Mouse (Mus musculus) stomach, postnatal 0 days (tissue): Measurements from ENCODE around the gene Sgms1. TPM values are rescaled to one million over a fixed set of nuclear protein-coding genes. Genes with fewer than 3 reads are reported as not detected.

Experiments used
- ATAC-seq: fragments of 200-750 bp; cut with Nextera tagmentation; 2 replicates; pipeline ENCODE4 v1.8.0; 2017; ENCODE audit not compliant: low FRiP score, low TSS enrichment
- DNase-seq: peaks from one replicate; pipeline ENCODE4 v3.0.0-alpha.2; 2016; ENCODE audit warnings: low spot score
- H3K27ac ChIP-seq: fragments of 300-500 bp; sonication (generic); replicated peaks from 2 replicates; pipeline ENCODE4 v1.5.1; 2014; ENCODE audit warnings: mild to moderate bottlenecking, control low read depth
- H3K27me3 ChIP-seq: fragments of 300-500 bp; sonication (generic); 2 replicates; pipeline ENCODE4 v1.6.1; 2014; ENCODE audit warnings: low read length; ENCODE audit not compliant: control insufficient read depth, insufficient read depth
- H3K36me3 ChIP-seq: fragments of 300-500 bp; sonication (generic); 2 replicates; pipeline ENCODE4 v1.6.1; 2014; ENCODE audit warnings: low read length, mixed read lengths; ENCODE audit not compliant: control insufficient read depth, insufficient read depth
- H3K4me1 ChIP-seq: fragments of 300-500 bp; sonication (generic); replicated peaks from 2 replicates; pipeline ENCODE4 v1.6.1; 2014; ENCODE audit warnings: antibody characterized with exemption; ENCODE audit not compliant: control insufficient read depth, insufficient read depth
- H3K4me2 ChIP-seq: fragments of 300-500 bp; sonication (generic); replicated peaks from 2 replicates; pipeline ENCODE4 v1.6.1; 2014; ENCODE audit warnings: low read depth, mild to moderate bottlenecking, control low read depth, moderate library complexity
- H3K4me3 ChIP-seq: fragments of 300-500 bp; sonication (generic); 2 replicates; pipeline ENCODE4 v1.5.1; 2014; ENCODE audit warnings: low read depth, low read length, control low read depth
- H3K9ac ChIP-seq: fragments of 300-500 bp; sonication (generic); 2 replicates; pipeline ENCODE4 v1.6.1; 2014; ENCODE audit warnings: mild to moderate bottlenecking, low read length, control low read depth, mixed read lengths
- H3K9me3 ChIP-seq: fragments of 300-500 bp; sonication (generic); 2 replicates; pipeline ENCODE4 v1.6.1; 2016; ENCODE audit warnings: low read length; ENCODE audit not compliant: control insufficient read depth
- CTCF ChIP-seq: IDR thresholded peaks from 2 replicates; pipeline ENCODE4 v1.5.1; 2016; ENCODE audit warnings: antibody characterized with exemption, low read depth, mild to moderate bottlenecking, moderate library complexity
- EP300 ChIP-seq: optimal IDR thresholded peaks from 2 replicates; pipeline ENCODE3; 2016; ENCODE audit warnings: antibody characterized with exemption
- WGBS: fragments of 180-500 bp; shearing (Covaris S2); extraction: QIAGEN DNeasy Blood & Tissue Kit; methylation state at CpG from one replicate; pipeline ENCODE4 v1.1.7; 2014; 5-methylcytosine and 5-hydroxymethylcytosine counted together
- polyA plus RNA-seq: library from polyadenylated mRNA; unstranded; fragments of >200 nt; fragmentation: Nextera tagmentation; extraction: Ambion mirVana; gene quantifications from 2 replicates; pipeline ENCODE4 v1.2.1, GENCODE M21; 2015

Gene Sgms1
- polyA plus RNA-seq, 1 experiment from 2014 or later, result 29.3 TPM

DNA sequence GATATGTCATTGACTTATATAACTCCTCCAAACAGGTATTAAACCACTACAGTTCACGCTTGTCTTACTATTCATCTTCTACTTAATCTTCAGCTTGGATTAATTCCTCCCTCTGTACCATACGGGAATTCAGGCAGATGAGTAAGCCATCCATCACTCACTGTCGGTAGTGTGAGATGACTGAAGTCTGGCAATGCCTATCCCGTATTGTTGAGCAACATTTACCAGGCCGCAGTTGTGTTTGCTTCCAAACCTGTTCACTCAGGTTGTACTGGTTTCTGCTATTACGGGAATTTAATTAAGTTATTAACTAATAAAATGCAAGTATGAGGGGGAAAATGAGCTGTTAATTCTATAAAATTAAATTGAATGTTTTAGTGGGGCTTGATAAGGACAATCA lies 199.6 kb downstream of the Sgms1 start:
- H3K4me1 ChIP-seq, result no peaks in the 10 kb centered on the region
- H3K9me3 ChIP-seq, result no peaks in the 10 kb centered on the region
- ATAC-seq (no peak), DNase-seq (no peak)
- H3K9ac ChIP-seq, result no peak overlapping the region
- H3K27ac ChIP-seq, result no peak overlapping the region; the same call in 1 of the 2 replicates
- WGBS, result 66% methylated on average over 6 of the region's 6 CpGs
- TF ChIP-seq EP300, result no peak
- no peak for TF ChIP-seq CTCF
- no peak overlapping the region for H3K4me2 ChIP-seq
- H3K36me3 ChIP-seq, result no peaks in the 10 kb centered on the region
- no peaks in the 10 kb centered on the region for H3K27me3 ChIP-seq
- H3K4me3 ChIP-seq, result no peak overlapping the region

DNA sequence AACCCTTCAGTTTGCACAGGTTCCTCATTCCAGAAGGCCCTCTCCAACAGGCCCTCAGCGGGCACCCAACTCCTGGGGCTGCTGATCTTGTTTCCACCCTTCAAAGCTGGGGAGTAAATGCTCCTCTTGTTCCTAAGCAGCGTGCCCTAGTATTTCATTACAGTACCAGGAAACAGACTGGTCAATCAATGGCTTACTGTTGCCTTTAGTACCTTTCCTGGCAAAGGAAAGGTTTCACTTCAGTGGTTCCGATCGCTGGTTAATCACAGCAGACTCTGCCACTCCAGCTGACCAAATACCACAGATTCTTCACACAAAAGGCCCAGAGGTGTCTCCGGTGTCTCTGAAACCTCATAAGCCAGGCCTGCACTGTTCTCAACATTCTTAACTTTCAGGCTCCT lies 200.5 kb downstream of the Sgms1 start:
- Histone ChIP-seq H3K9me3 (no peaks in the 10 kb centered on the region), H3K4me3 (no peak overlapping the region), H3K27ac (peak overlapping the region; percentile 25; the same call in 1 of the 2 replicates), H3K36me3 (no peaks in the 10 kb centered on the region), H3K4me1 (0 out of 2 replicates have a peak, but pooled peaks cover under 1% of the 10 kb centered on the region), H3K9ac (no peak overlapping the region), H3K4me2 (no peak overlapping the region), H3K27me3 (no peaks in the 10 kb centered on the region)
- peak; percentile 41 for ATAC-seq
- TF ChIP-seq EP300, result no peak
- no peak for TF ChIP-seq CTCF
- WGBS, result 66% methylated on average over 5 of the region's 5 CpGs
- DNase-seq, result no peak

DNA sequence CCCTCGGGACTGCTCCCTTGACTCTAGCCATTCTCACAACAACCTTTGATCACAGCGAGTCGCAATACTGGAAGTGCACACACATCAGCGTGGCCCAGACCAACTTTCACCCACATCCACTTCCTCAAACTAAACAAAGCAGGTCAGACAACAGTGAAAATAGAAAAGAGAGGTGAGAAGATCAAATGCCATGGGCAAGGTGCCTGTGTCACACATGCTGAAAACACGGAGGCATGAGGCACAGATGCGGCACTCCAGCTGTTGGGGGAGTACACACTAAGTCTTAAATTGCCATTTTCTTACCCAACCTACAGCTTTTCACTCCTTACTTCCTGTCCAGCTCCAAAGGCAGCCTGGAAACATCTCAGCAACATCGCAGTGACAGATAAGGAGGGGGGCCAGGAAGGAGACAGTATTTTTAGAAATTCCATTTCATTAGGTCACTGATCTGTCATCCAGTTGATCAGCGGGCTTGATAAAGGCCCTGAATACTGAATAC lies 202.9 kb downstream of the Sgms1 start:
- no peak overlapping the region for H3K4me3 ChIP-seq
- no peak overlapping the region for H3K9ac ChIP-seq
- peak overlapping the region; percentile 67 for H3K27ac ChIP-seq
- no peaks in the 10 kb centered on the region for H3K27me3 ChIP-seq
- ATAC-seq (peak; percentile 80), DNase-seq (peak; percentile 63)
- no peak overlapping the region for H3K4me2 ChIP-seq
- no peaks in the 10 kb centered on the region for H3K9me3 ChIP-seq
- TF ChIP-seq EP300 (no peak), CTCF (no peak)
- H3K36me3 ChIP-seq, result no peaks in the 10 kb centered on the region
- 57% methylated on average over 8 of the region's 8 CpGs for WGBS
- H3K4me1 ChIP-seq, result peaks cover 2% of the 10 kb centered on the region; the same call in 1 of the 2 replicates

DNA sequence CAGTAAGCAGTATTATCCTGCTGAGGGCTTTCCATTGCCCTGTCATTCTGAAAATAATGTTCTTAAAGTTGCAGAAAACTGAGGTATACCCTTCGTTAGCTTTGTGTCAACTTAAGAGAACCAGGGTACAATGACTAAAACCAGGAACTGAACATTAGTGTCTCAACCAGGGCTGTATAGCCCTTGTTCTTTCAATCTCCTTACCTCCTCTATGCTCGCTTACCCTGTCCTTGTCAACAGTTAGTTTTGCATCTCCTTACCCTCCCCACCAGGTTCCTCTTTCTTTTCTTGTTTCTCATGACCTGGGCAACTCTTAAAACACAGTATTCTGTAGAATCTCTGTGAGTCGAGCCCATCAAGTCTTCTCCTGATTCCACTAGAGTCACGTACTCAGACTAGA lies 206.5 kb downstream of the Sgms1 start:
- Histone ChIP-seq H3K9ac (no peak overlapping the region), H3K36me3 (no peaks in the 10 kb centered on the region), H3K4me2 (no peak overlapping the region), H3K4me3 (no peak overlapping the region), H3K9me3 (no peaks in the 10 kb centered on the region), H3K27me3 (no peaks in the 10 kb centered on the region), H3K27ac (no peak overlapping the region), H3K4me1 (peaks cover 16% of the 10 kb centered on the region)
- TF ChIP-seq EP300 (no peak), CTCF (no peak)
- ATAC-seq (no peak), DNase-seq (no peak)
- 86% methylated on average over 4 of the region's 4 CpGs for WGBS

DNA sequence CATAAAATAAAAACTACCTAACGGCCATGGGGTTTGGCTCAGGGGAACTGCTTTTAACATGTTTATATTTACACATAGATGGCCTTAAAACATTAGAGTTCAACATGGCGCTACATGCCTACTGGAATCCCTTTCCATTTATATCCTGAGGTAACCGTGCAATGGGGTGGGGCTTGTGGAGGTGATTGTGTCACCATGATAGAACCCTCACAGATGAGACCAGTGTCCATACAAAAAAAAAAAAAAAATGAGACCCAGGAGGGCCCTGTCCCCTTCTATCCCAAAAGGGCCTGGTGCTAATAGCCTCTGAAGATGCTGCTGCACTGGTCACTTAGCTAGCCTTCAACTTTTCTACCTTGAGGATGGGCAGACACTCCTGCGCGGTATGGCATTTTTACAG lies 207.0 kb downstream of the Sgms1 start:
- Histone ChIP-seq H3K27ac (peak overlapping the region; percentile 73), H3K4me1 (peaks cover 16% of the 10 kb centered on the region), H3K9me3 (no peaks in the 10 kb centered on the region), H3K4me2 (no peak overlapping the region), H3K4me3 (no peak overlapping the region), H3K36me3 (no peaks in the 10 kb centered on the region), H3K9ac (no peak overlapping the region), H3K27me3 (no peaks in the 10 kb centered on the region)
- 72% methylated on average over 5 of the region's 5 CpGs for WGBS
- DNase-seq (no peak), ATAC-seq (no peak)
- TF ChIP-seq CTCF, result no peak
- TF ChIP-seq EP300, result no peak

DNA sequence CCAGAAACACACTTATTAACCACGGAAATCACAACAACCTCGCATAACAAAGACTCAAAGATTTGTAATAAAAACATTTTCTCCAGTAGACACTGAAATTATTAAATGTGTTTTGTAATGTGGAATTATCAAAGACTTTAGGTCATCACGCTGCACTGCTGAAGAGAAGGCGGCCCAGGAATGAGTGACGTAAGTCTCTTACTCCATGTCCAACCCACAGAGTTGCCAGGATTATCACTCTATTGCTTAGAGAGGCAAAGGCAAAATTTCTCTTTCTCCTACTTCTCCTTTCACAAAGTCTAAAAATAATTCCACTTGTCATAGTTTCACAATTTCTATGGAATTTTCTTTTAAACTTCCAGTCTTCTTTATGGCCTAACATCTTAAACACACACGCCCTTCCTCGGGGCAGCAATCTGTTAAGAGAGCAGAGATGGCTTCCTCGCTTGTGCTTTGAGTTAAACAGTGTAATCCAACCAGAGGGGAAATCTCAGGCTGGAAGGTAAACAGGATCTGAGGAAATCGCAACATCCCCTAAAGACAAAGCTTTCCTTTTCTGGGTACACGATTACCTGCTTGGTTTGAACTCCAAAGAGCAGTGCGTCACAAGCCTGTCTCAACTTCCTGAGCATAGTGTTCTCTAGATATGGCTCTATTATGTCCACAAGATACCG lies 207.7 kb downstream of the Sgms1 start:
- no peaks in the 10 kb centered on the region for H3K9me3 ChIP-seq
- WGBS, result 47% methylated on average over 12 of the region's 12 CpGs
- no peak overlapping the region for H3K4me2 ChIP-seq
- TF ChIP-seq CTCF, result no peak
- no peak for TF ChIP-seq EP300
- no peak overlapping the region for H3K9ac ChIP-seq
- peak; percentile 62; the same call in 1 of the 2 replicates for ATAC-seq
- no peak for DNase-seq
- no peaks in the 10 kb centered on the region for H3K36me3 ChIP-seq
- no peaks in the 10 kb centered on the region for H3K27me3 ChIP-seq
- peak overlapping the region; percentile 73 for H3K27ac ChIP-seq
- H3K4me3 ChIP-seq, result no peak overlapping the region
- H3K4me1 ChIP-seq, result peaks cover 16% of the 10 kb centered on the region
